ENCODE assay signal across 10 mouse cellular contexts in genomic region chr3:116078490-116078889, GRCm38 (mm10). TPM values are rescaled to one million over a fixed set of nuclear protein-coding genes. Genes with fewer than 3 reads are reported as not detected.
DNase-seq lines count a peak whose midpoint lies in the region.
"Had no signal": no experiment of that assay in that cellular context is flagged by ENCODE, and none has a peak within 500 bp of the region (broad histone marks: within the 10 kb centered on the region; RNA-seq: fewer than 3 reads in every experiment).

No protein-coding gene starts in this region.

- DNase-seq in embryo, embryonic 10 days (ENCODE audit: low spot score): peak; percentile 11
- no peak for DNase-seq in embryo, embryonic 9.5 days (ENCODE audit: extremely low spot score)
- peak; percentile 14 for DNase-seq in layer of hippocampus, adult 9-11 months
- no peak for DNase-seq in layer of hippocampus, postnatal 25 days (ENCODE audit: extremely low spot score in 1 of 2, low spot score in 1 of 2)
- DNase-seq in right cerebral cortex, postnatal 25 days: peak; percentile 8
- DNase-seq in right cerebral cortex, postnatal 4 days: no peak
- peak; percentile 56 for DNase-seq in telencephalon, adult 2 months (ENCODE audit: low read depth, low spot score)
- no peak for DNase-seq in heart, adult 9 months (ENCODE audit: low spot score in 2 of 2)
- DNase-seq: gastrocnemius, postnatal 25 days; kidney, postnatal 14 days had no signal

RNA-seq across cellular contexts. Expression of gene Vcam1, which starts 51.0 kb away (rescaled TPM):
- 10 to 100 TPM; 21.8 to 26.7 TPM for total RNA-seq in layer of hippocampus, postnatal 25 days (2021)

Comparison
In these comparisons a context has a peak if more than half of its experiments do, and no peak if none do; other contexts are left out.
1. DNase-seq: peak in embryo, embryonic 10 days (single experiment), layer of hippocampus, adult 9-11 months (single experiment), right cerebral cortex, postnatal 25 days (single experiment) and telencephalon, adult 2 months (single experiment); none in embryo, embryonic 9.5 days (single experiment), layer of hippocampus, postnatal 25 days (0 of 2), right cerebral cortex, postnatal 4 days (single experiment) and heart, adult 9 months (0 of 2).